Mouse (Mus musculus): ENCODE measurements around the gene Morn5. TPM values are rescaled to one million over a fixed set of nuclear protein-coding genes. Genes with fewer than 3 reads are reported as not detected.
A peak's percentile ranks its signal among the peaks of the same experiment; 100 is the strongest.

The Morn5 gene
- polyA plus RNA-seq, 1 experiment from 2014 or later = 1.1 TPM

GRCm38 (mm10) chr2:36033966-36034365, 15.3 kb upstream of the Morn5 start:
- Histone ChIP-seq H3K4me1 (no peaks in the 10 kb centered on the region), H3K9ac (replicated peaks) (no peak overlapping the region), H3K9me3 (no peaks in the 10 kb centered on the region), H3K36me3 (peaks cover 36% of the 10 kb centered on the region), H3K27ac (replicated peaks) (no peak overlapping the region), H3K4me2 (replicated peaks) (no peak overlapping the region), H3K27me3 (no peaks in the 10 kb centered on the region), H3K4me3 (no peak overlapping the region)
- 83% methylated on average over 7 of the region's 7 CpGs for WGBS
- no peak for ATAC-seq (ENCODE audit: low FRiP score, low read depth)

- Histone ChIP-seq H3K4me3 (no peak overlapping the region), H3K9me3 (no peaks in the 10 kb centered on the region), H3K9ac (replicated peaks) (no peak overlapping the region), H3K27ac (replicated peaks) (no peak overlapping the region), H3K36me3 (peaks cover 43% of the 10 kb centered on the region), H3K4me2 (replicated peaks) (no peak overlapping the region), H3K4me1 (no peaks in the 10 kb centered on the region), H3K27me3 (no peaks in the 10 kb centered on the region)
- 90% methylated on average over 7 of the region's 7 CpGs for WGBS
- ATAC-seq (ENCODE audit: low FRiP score, low read depth) = no peak
These were observed 14.4 kb upstream of the Morn5 start for GRCm38 (mm10) chr2:36034898-36035297.

- H3K9me3 ChIP-seq = no peaks in the 10 kb centered on the region
These were observed 13.7 kb upstream of the Morn5 start for GRCm38 (mm10) chr2:36035413-36036081.

GRCm38 (mm10) chr2:36039297-36039985, 9.8 kb upstream of the Morn5 start:
- Histone ChIP-seq H3K4me2 (replicated peaks) (no peak overlapping the region), H3K27ac (replicated peaks) (no peak overlapping the region), H3K4me3 (no peak overlapping the region), H3K9me3 (no peaks in the 10 kb centered on the region), H3K36me3 (peaks cover 59% of the 10 kb centered on the region), H3K27me3 (no peaks in the 10 kb centered on the region), H3K9ac (replicated peaks) (no peak overlapping the region), H3K4me1 (no peaks in the 10 kb centered on the region)
- ATAC-seq (ENCODE audit: low FRiP score, low read depth) = no peak
- WGBS = 88% methylated on average over 7 of the region's 7 CpGs

More at GRCm38 (mm10) chr2:36035413-36036081, 13.7 kb upstream of the Morn5 start:
- Histone ChIP-seq H3K36me3 (peaks cover 43% of the 10 kb centered on the region), H3K9ac (replicated peaks) (no peak overlapping the region), H3K4me1 (no peaks in the 10 kb centered on the region), H3K27ac (replicated peaks) (no peak overlapping the region), H3K4me3 (no peak overlapping the region), H3K27me3 (no peaks in the 10 kb centered on the region), H3K4me2 (replicated peaks) (no peak overlapping the region)
- no peak for ATAC-seq (ENCODE audit: low FRiP score, low read depth)
- 86% methylated on average over 11 of the region's 11 CpGs for WGBS

- Histone ChIP-seq H3K9me3 (no peaks in the 10 kb centered on the region), H3K36me3 (peaks cover 54% of the 10 kb centered on the region), H3K4me1 (no peaks in the 10 kb centered on the region), H3K27me3 (no peaks in the 10 kb centered on the region), H3K4me2 (replicated peaks) (no peak overlapping the region), H3K9ac (replicated peaks) (no peak overlapping the region), H3K4me3 (no peak overlapping the region), H3K27ac (replicated peaks) (no peak overlapping the region)
- WGBS = 97% methylated on average over 1 of the region's 1 CpGs
- ATAC-seq (ENCODE audit: low FRiP score, low read depth) = no peak
These were observed 8.4 kb upstream of the Morn5 start for GRCm38 (mm10) chr2:36040872-36041271.

GRCm38 (mm10) chr2:36048164-36048563, 1.1 kb upstream of the Morn5 start:
- no peak for ATAC-seq (ENCODE audit: low FRiP score, low read depth)
- Histone ChIP-seq H3K27ac (replicated peaks) (no peak overlapping the region), H3K4me2 (replicated peaks) (peak overlapping the region; percentile 80), H3K9ac (replicated peaks) (peak overlapping the region; percentile 88), H3K4me1 (peaks cover 12% of the 10 kb centered on the region), H3K4me3 (peak overlapping the region; percentile 80), H3K9me3 (no peaks in the 10 kb centered on the region), H3K27me3 (0 out of 2 replicates have a peak, but pooled peaks cover 3% of the 10 kb centered on the region), H3K36me3 (peaks cover 14% of the 10 kb centered on the region)
- 79% methylated on average over 8 of the region's 8 CpGs for WGBS

- Histone ChIP-seq H3K4me2 (replicated peaks) (peak overlapping the region; percentile 80), H3K9me3 (no peaks in the 10 kb centered on the region), H3K9ac (replicated peaks) (no peak overlapping the region), H3K4me1 (peaks cover 12% of the 10 kb centered on the region), H3K27ac (replicated peaks) (no peak overlapping the region), H3K27me3 (0 out of 2 replicates have a peak, but pooled peaks cover 3% of the 10 kb centered on the region), H3K4me3 (peak overlapping the region; percentile 80), H3K36me3 (0 out of 2 replicates have a peak, but pooled peaks cover under 1% of the 10 kb centered on the region)
- WGBS = 47% methylated on average over 10 of the region's 10 CpGs
- peak; percentile 59; the same call in 1 of the 2 replicates for ATAC-seq (ENCODE audit: low FRiP score, low read depth)
These were observed 303 bp downstream of the Morn5 start for GRCm38 (mm10) chr2:36049567-36049954.

GRCm38 (mm10) chr2:36053249-36053648, 4.0 kb downstream of the Morn5 start:
- Histone ChIP-seq H3K4me1 (peaks cover 4% of the 10 kb centered on the region), H3K9ac (replicated peaks) (no peak overlapping the region), H3K27ac (replicated peaks) (no peak overlapping the region), H3K4me3 (no peak overlapping the region), H3K27me3 (0 out of 2 replicates have a peak, but pooled peaks cover 3% of the 10 kb centered on the region), H3K4me2 (replicated peaks) (no peak overlapping the region), H3K9me3 (no peaks in the 10 kb centered on the region), H3K36me3 (no peaks in the 10 kb centered on the region)
- WGBS = 80% methylated on average over 3 of the region's 3 CpGs
- no peak for ATAC-seq (ENCODE audit: low FRiP score, low read depth)

GRCm38 (mm10) chr2:36056248-36056647, 7.0 kb downstream of the Morn5 start:
- Histone ChIP-seq H3K27me3 (no peaks in the 10 kb centered on the region), H3K4me1 (no peaks in the 10 kb centered on the region), H3K36me3 (no peaks in the 10 kb centered on the region), H3K4me2 (replicated peaks) (no peak overlapping the region), H3K9me3 (no peaks in the 10 kb centered on the region), H3K9ac (replicated peaks) (no peak overlapping the region), H3K27ac (replicated peaks) (no peak overlapping the region), H3K4me3 (no peak overlapping the region)
- no peak for ATAC-seq (ENCODE audit: low FRiP score, low read depth)
- 57% methylated on average over 3 of the region's 3 CpGs for WGBS

- Histone ChIP-seq H3K27ac (replicated peaks) (no peak overlapping the region), H3K9me3 (no peaks in the 10 kb centered on the region), H3K9ac (replicated peaks) (no peak overlapping the region), H3K4me1 (no peaks in the 10 kb centered on the region), H3K36me3 (no peaks in the 10 kb centered on the region), H3K27me3 (no peaks in the 10 kb centered on the region), H3K4me3 (no peak overlapping the region), H3K4me2 (replicated peaks) (no peak overlapping the region)
- no peak for ATAC-seq (ENCODE audit: low FRiP score, low read depth)
- 66% methylated on average over 5 of the region's 5 CpGs for WGBS
These were observed 12.2 kb downstream of the Morn5 start for GRCm38 (mm10) chr2:36061409-36061808.

GRCm38 (mm10) chr2:36067132-36067531, 17.9 kb downstream of the Morn5 start:
- Histone ChIP-seq H3K4me3 (no peak overlapping the region), H3K27ac (replicated peaks) (no peak overlapping the region), H3K4me1 (no peaks in the 10 kb centered on the region), H3K27me3 (0 out of 2 replicates have a peak, but pooled peaks cover 4% of the 10 kb centered on the region), H3K9ac (replicated peaks) (no peak overlapping the region), H3K36me3 (no peaks in the 10 kb centered on the region), H3K4me2 (replicated peaks) (no peak overlapping the region), H3K9me3 (no peaks in the 10 kb centered on the region)
- ATAC-seq (ENCODE audit: low FRiP score, low read depth) = no peak
- 38% methylated on average over 9 of the region's 9 CpGs for WGBS

GRCm38 (mm10) chr2:36071660-36072305, 22.5 kb downstream of the Morn5 start:
- no peak overlapping the region for H3K9ac ChIP-seq (replicated peaks)
- 0 out of 2 replicates have a peak, but pooled peaks cover 4% of the 10 kb centered on the region for H3K27me3 ChIP-seq
- no peak overlapping the region for H3K4me2 ChIP-seq (replicated peaks)
- no peak overlapping the region for H3K4me3 ChIP-seq
- WGBS = 78% methylated on average over 8 of the region's 8 CpGs
- H3K36me3 ChIP-seq = no peaks in the 10 kb centered on the region
- no peaks in the 10 kb centered on the region for H3K9me3 ChIP-seq
- ATAC-seq (ENCODE audit: low FRiP score, low read depth) = no peak
- no peak overlapping the region for H3K27ac ChIP-seq (replicated peaks)
- H3K4me1 ChIP-seq = no peaks in the 10 kb centered on the region

Data from midbrain, embryonic 12.5 days (tissue).